Mouse (Mus musculus) liver, embryonic 13.5 days (tissue): ENCODE measurements at regions not wholly inside any gene's neighbourhood (a gene's known extent, or its start where the extent isn't known, plus 50 kb on each side); places are given as distances from the start of the nearest gene placed in this dataset.
A peak's percentile ranks its signal among the peaks of the same experiment; 100 is the strongest.

Experiments used
- ATAC-seq: fragments of 200-750 bp; cut with Nextera tagmentation; 2 replicates; pipeline ENCODE4 v1.8.0; 2017; ENCODE audit warnings: low read depth, mild to moderate bottlenecking, moderate number of reproducible peaks, moderate library complexity
- DNase-seq: peaks from one replicate; pipeline ENCODE4 v3.0.0; 2022
- H3K27ac ChIP-seq: fragments of 300-500 bp; sonication (generic); 2 replicates; pipeline ENCODE4 v1.5.1; 2015; ENCODE audit warnings: moderate library complexity, mild to moderate bottlenecking, inconsistent platforms
- H3K27me3 ChIP-seq: fragments of 300-500 bp; sonication (generic); 2 replicates; pipeline ENCODE4 v1.6.1; 2015; ENCODE audit warnings: mild to moderate bottlenecking, inconsistent platforms
- H3K36me3 ChIP-seq: fragments of 300-500 bp; sonication (generic); 2 replicates; pipeline ENCODE4 v1.6.1; 2015; ENCODE audit warnings: mild to moderate bottlenecking, inconsistent platforms
- H3K4me1 ChIP-seq: fragments of 300-500 bp; sonication (generic); replicated peaks from 2 replicates; pipeline ENCODE4 v1.6.1; 2015; ENCODE audit warnings: inconsistent platforms
- H3K4me2 ChIP-seq: fragments of 300-500 bp; sonication (generic); 2 replicates; pipeline ENCODE4 v1.6.1; 2015; ENCODE audit warnings: inconsistent platforms, mild to moderate bottlenecking, moderate library complexity
- H3K4me3 ChIP-seq: fragments of 300-500 bp; sonication (generic); replicated peaks from 2 replicates; pipeline ENCODE4 v1.5.1; 2015; ENCODE audit warnings: mild to moderate bottlenecking, inconsistent platforms
- H3K9ac ChIP-seq: fragments of 300-500 bp; sonication (generic); 2 replicates; pipeline ENCODE4 v1.6.1; 2015; ENCODE audit warnings: mild to moderate bottlenecking, inconsistent platforms
- H3K9me3 ChIP-seq: fragments of 300-500 bp; sonication (generic); replicated peaks from 2 replicates; pipeline ENCODE4 v1.6.1; 2016; ENCODE audit warnings: inconsistent platforms
- WGBS: fragments of 180-500 bp; shearing (Covaris S2); methylation state at CpG from one replicate; pipeline ENCODE4 v1.1.7; 2015; ENCODE audit not compliant: insufficient replicate concordance; 5-methylcytosine and 5-hydroxymethylcytosine counted together

DNA sequence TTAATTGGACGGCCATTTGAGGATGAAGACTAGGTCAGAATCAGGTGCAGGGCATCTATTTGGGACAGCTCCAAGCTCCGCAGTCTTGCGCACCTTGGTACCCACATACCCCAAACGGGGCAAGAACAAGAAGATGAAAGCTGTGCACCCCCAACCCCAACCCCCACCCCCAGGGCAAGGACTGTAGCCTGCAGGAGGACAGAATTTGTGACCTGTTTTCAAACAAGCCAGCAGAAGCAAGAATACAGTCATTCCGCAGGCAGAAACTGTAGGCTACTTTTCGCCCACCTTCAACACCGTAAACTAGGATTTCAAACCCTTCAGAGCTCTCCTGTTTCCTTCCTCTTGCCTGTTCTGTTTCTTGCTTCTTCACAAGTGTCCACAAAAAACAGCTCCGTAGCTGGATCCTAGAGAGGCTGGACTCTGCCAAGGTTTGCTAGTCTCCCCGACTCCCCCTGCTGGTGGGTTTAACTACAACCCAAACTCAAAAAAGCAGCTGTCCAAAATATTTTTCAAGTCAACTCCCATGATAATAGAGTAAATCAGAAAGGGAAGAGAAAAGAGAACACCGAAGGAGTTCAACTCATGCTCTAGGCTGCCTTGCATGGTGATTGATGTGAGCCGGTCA is 430.3 kb upstream of the Atp11b start:
- Histone ChIP-seq H3K4me1 (no peaks in the 10 kb centered on the region), H3K9me3 (no peaks in the 10 kb centered on the region), H3K27ac (no peak overlapping the region), H3K4me3 (no peak overlapping the region), H3K4me2 (no peak overlapping the region), H3K9ac (no peak overlapping the region), H3K36me3 (no peaks in the 10 kb centered on the region), H3K27me3 (no peaks in the 10 kb centered on the region)
- ATAC-seq (no peak), DNase-seq (no peak)
- WGBS = 52% methylated on average over 11 of the region's 11 CpGs

DNA sequence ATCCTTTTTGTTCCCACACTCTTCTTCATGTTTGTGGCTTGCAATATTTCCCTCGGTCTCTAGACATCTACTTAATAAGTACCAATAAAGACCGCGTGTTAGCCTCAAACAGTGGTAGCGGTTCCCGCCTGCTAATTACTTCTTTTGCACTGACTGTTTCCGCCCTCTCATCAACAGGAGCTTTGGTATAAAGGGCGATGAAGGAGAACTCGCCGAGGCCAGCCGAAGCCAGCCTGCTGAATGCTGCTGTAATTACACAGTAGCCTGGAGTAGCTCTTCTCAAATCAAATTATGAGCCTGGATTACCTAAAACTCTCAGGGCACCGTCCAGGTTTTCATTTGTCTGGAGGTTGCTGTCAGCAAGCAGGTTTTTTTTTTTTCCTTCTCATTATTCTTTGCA is 429.7 kb upstream of the Atp11b start:
- no peak overlapping the region for H3K27ac ChIP-seq
- H3K4me1 ChIP-seq = no peaks in the 10 kb centered on the region
- H3K27me3 ChIP-seq = no peaks in the 10 kb centered on the region
- H3K4me2 ChIP-seq = no peak overlapping the region
- DNase-seq = no peak
- no peak overlapping the region for H3K9ac ChIP-seq
- no peak for ATAC-seq
- no peaks in the 10 kb centered on the region for H3K36me3 ChIP-seq
- 54% methylated on average over 11 of the region's 11 CpGs for WGBS
- H3K4me3 ChIP-seq = no peak overlapping the region
- H3K9me3 ChIP-seq = no peaks in the 10 kb centered on the region

DNA sequence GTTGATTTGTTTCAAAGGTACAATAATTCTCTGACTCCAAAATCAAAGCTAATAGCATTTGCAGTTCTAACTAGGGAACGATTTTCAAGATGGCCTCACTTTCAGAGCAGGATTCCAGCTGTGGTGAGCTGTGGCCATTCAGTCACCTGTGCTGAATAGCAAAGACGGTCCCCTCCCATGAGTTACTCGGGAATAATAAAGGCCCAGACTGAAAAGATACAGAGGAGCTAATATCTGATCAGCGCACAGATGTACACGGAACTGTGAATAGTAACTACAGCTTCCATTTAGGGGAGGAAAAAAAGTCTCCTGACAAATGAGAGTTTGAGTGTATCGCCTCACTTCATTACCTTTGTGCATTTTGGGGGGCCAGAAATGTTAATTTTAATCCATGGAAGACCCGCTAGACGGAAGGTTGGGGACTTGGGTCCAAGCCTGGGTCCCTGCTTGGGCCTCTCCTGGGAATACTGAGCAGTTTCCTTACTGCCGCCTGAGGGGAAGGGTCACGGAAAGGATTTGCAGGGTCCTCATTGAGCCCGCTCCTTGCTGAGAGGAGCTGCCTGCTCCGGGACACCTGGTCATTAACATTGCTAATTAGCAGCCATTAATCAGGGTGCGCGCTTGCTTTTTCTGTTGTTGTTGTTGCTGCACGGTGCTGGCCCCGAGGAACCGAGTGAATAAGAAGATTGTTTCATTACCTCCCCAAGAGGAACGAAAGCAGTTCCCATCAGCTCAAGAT is 421.2 kb upstream of the Atp11b start:
- Histone ChIP-seq H3K4me3 (no peak overlapping the region), H3K9me3 (no peaks in the 10 kb centered on the region), H3K4me1 (no peaks in the 10 kb centered on the region), H3K36me3 (no peaks in the 10 kb centered on the region), H3K9ac (no peak overlapping the region), H3K27ac (no peak overlapping the region), H3K27me3 (no peaks in the 10 kb centered on the region), H3K4me2 (no peak overlapping the region)
- ATAC-seq (no peak), DNase-seq (no peak)
- WGBS = 30% methylated on average over 18 of the region's 18 CpGs

GRCm38 (mm10) chr3:35334017-35334416 is 419.9 kb upstream of the Atp11b start:
- no peak overlapping the region for H3K4me3 ChIP-seq
- no peak overlapping the region for H3K4me2 ChIP-seq
- ATAC-seq (no peak), DNase-seq (no peak)
- H3K9me3 ChIP-seq = no peaks in the 10 kb centered on the region
- H3K4me1 ChIP-seq = no peaks in the 10 kb centered on the region
- no peak overlapping the region for H3K9ac ChIP-seq
- H3K27ac ChIP-seq = no peak overlapping the region
- WGBS = 50% methylated on average over 2 of the region's 2 CpGs
- no peaks in the 10 kb centered on the region for H3K27me3 ChIP-seq
- H3K36me3 ChIP-seq = no peaks in the 10 kb centered on the region

DNA sequence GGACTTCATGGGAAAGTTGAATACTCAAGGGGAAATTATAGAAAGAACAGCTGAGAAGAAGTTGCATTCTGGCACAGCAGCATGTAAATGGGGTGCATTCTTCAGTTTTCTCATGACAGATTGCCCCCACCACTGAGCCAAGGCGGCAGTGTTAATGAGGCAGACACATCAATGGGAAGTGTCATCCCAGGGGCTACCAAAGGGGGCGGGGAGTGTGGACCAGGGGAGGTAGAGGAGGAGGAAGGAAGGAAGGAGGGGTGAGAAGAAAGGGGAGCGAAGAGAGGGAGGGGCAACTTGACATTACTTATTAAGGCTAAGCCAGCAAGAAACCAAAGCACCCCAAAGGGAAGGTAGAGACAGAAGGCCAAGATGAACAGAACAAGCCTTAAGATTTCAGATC is 419.4 kb upstream of the Atp11b start:
- no peaks in the 10 kb centered on the region for H3K9me3 ChIP-seq
- H3K4me3 ChIP-seq = no peak overlapping the region
- H3K4me1 ChIP-seq = no peaks in the 10 kb centered on the region
- H3K9ac ChIP-seq = no peak overlapping the region
- no peak for ATAC-seq
- no peaks in the 10 kb centered on the region for H3K36me3 ChIP-seq
- no peaks in the 10 kb centered on the region for H3K27me3 ChIP-seq
- DNase-seq = no peak
- H3K27ac ChIP-seq = no peak overlapping the region
- 21% methylated on average over 3 of the region's 3 CpGs for WGBS
- no peak overlapping the region for H3K4me2 ChIP-seq

DNA sequence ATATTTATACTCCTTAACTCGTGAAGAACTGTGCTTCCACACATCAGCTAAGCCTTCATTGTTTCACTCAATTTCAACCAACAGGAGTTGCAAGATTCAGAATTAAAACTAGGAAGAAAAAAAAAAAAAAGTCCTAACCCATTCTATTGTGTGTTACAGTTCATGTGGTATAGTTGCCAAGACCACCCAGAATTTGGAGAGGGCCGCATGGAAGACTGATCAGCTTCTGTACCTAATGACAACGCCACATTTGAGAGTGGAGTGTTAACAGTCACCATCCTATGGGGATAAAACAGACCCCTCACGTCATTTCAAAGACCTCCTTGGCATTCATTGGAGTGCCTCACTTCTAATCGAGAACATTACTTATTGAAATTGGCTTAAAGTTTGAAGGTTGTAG is 418.1 kb upstream of the Atp11b start:
- no peak for DNase-seq
- no peak overlapping the region for H3K4me3 ChIP-seq
- no peak for ATAC-seq

GRCm38 (mm10) chr3:35340525-35340924 is 413.4 kb upstream of the Atp11b start:
- Histone ChIP-seq H3K4me3 (peak overlapping the region; percentile 41), H3K27me3 (peaks cover 5% of the 10 kb centered on the region; the same call in 1 of the 2 replicates), H3K4me2 (peak overlapping the region; percentile 52), H3K9me3 (no peaks in the 10 kb centered on the region), H3K27ac (no peak overlapping the region), H3K36me3 (no peaks in the 10 kb centered on the region), H3K4me1 (0 out of 2 replicates have a peak, but pooled peaks cover 2% of the 10 kb centered on the region), H3K9ac (no peak overlapping the region)
- no peak for ATAC-seq
- 9% methylated on average over 10 of the region's 10 CpGs for WGBS
- DNase-seq = no peak

More for the DNA sequence above, 418.1 kb upstream of the Atp11b start:
- H3K9me3 ChIP-seq = no peaks in the 10 kb centered on the region
- H3K36me3 ChIP-seq = no peaks in the 10 kb centered on the region
- H3K4me1 ChIP-seq = 0 out of 2 replicates have a peak, but pooled peaks cover 2% of the 10 kb centered on the region
- no peak overlapping the region for H3K27ac ChIP-seq
- peaks cover 5% of the 10 kb centered on the region; the same call in 1 of the 2 replicates for H3K27me3 ChIP-seq
- no peak overlapping the region for H3K9ac ChIP-seq
- 54% methylated on average over 5 of the region's 5 CpGs for WGBS
- no peak overlapping the region for H3K4me2 ChIP-seq

- H3K4me1 ChIP-seq = 0 out of 2 replicates have a peak, but pooled peaks cover 2% of the 10 kb centered on the region
- H3K36me3 ChIP-seq = no peaks in the 10 kb centered on the region
- H3K4me3 ChIP-seq = peak overlapping the region; percentile 41
- peaks cover 5% of the 10 kb centered on the region; the same call in 1 of the 2 replicates for H3K27me3 ChIP-seq
- H3K4me2 ChIP-seq = peak overlapping the region; percentile 52
- DNase-seq (no peak), ATAC-seq (no peak)
- no peaks in the 10 kb centered on the region for H3K9me3 ChIP-seq
- 3% methylated on average over 22 of the region's 22 CpGs for WGBS
- H3K9ac ChIP-seq = no peak overlapping the region
- no peak overlapping the region for H3K27ac ChIP-seq
Measured at GRCm38 (mm10) chr3:35340935-35341800, 412.7 kb upstream of the Atp11b start.

DNA sequence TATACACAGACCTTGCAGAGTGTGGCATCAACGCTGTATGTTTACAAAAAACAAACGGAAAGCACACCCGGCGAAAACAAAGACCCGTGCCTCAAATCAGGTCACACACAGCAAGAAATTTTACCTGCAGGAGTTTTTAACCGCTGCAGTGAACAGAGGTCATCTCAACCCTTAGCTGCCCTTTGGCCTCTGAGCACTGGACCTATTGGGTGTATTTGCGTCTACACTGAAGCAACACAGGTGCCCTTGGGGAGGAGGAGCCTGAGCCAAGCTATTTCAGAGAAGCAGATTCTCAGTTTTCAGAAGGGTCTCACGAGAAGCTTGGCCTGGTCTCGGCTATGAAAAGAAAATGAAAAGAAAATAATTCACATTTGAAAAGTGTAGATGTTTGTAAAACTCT is 412.1 kb upstream of the Atp11b start:
- Histone ChIP-seq H3K36me3 (no peaks in the 10 kb centered on the region), H3K4me3 (no peak overlapping the region), H3K27ac (no peak overlapping the region), H3K9me3 (no peaks in the 10 kb centered on the region), H3K4me2 (peak overlapping the region; percentile 52), H3K4me1 (0 out of 2 replicates have a peak, but pooled peaks cover 2% of the 10 kb centered on the region), H3K9ac (no peak overlapping the region), H3K27me3 (peaks cover 5% of the 10 kb centered on the region; the same call in 1 of the 2 replicates)
- DNase-seq (no peak), ATAC-seq (no peak)
- 11% methylated on average over 9 of the region's 9 CpGs for WGBS

GRCm38 (mm10) chr3:35342584-35342983 is 411.3 kb upstream of the Atp11b start:
- WGBS = 40% methylated on average over 4 of the region's 4 CpGs
- DNase-seq (no peak), ATAC-seq (no peak)
- Histone ChIP-seq H3K4me2 (no peak overlapping the region), H3K27me3 (peaks cover 5% of the 10 kb centered on the region; the same call in 1 of the 2 replicates), H3K4me1 (0 out of 2 replicates have a peak, but pooled peaks cover 2% of the 10 kb centered on the region), H3K27ac (no peak overlapping the region), H3K4me3 (no peak overlapping the region), H3K9me3 (no peaks in the 10 kb centered on the region), H3K36me3 (no peaks in the 10 kb centered on the region), H3K9ac (no peak overlapping the region)

DNA sequence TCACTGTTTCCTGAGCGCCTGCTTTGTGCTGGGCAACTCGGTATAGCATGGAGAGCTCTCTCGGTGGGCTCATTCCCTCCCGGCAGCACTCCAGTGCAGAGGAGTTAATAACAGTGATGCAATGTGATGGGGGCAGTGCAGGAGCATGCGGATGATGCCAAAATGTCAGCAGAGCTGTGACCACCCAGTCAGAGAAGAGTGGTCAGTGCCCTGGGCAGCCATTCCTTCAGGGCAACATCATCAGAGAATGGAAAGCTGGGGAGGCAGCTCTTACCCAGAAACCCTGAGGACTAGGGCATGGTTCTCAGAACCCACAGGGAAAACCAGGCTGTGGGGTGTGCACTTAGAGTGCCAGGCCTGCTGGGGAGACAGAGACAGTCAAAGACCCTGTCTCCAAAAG is 410.0 kb upstream of the Atp11b start:
- Histone ChIP-seq H3K4me1 (0 out of 2 replicates have a peak, but pooled peaks cover 2% of the 10 kb centered on the region), H3K9me3 (no peaks in the 10 kb centered on the region), H3K4me2 (no peak overlapping the region), H3K36me3 (no peaks in the 10 kb centered on the region), H3K27ac (no peak overlapping the region), H3K27me3 (peaks cover 5% of the 10 kb centered on the region; the same call in 1 of the 2 replicates), H3K4me3 (no peak overlapping the region), H3K9ac (no peak overlapping the region)
- 62% methylated on average over 5 of the region's 5 CpGs for WGBS
- no peak for ATAC-seq
- no peak for DNase-seq
